Mouse (Mus musculus) right cerebral cortex, adult 18-20 months (tissue): Measurements from ENCODE around the gene Emc6.

Experiments used
- DNase-seq: peaks from one replicate; pipeline ENCODE4 v3.0.0; 2022; ENCODE audit warnings: mixed read lengths

Emc6 gene

GRCm38 (mm10) chr11:73175612-73176011 is 1.2 kb downstream of the Emc6 start:
- DNase-seq: no peak

- DNase-seq: no peak
Measured at GRCm38 (mm10) chr11:73172186-73172585, 4.7 kb downstream of the Emc6 start.

GRCm38 (mm10) chr11:73169231-73169630 is 7.6 kb downstream of the Emc6 start:
- DNase-seq: peak; percentile 42

- no peak for DNase-seq
Measured at GRCm38 (mm10) chr11:73168576-73168975, 8.3 kb downstream of the Emc6 start.

- no peak for DNase-seq
Measured at GRCm38 (mm10) chr11:73168071-73168470, 8.8 kb downstream of the Emc6 start.

GRCm38 (mm10) chr11:73162284-73162683 is 14.6 kb downstream of the Emc6 start:
- no peak for DNase-seq

GRCm38 (mm10) chr11:73161616-73162015 is 15.2 kb downstream of the Emc6 start:
- DNase-seq: no peak

GRCm38 (mm10) chr11:73160811-73161200 is 16.0 kb downstream of the Emc6 start:
- no peak for DNase-seq

GRCm38 (mm10) chr11:73159957-73160810 is 16.7 kb downstream of the Emc6 start, which contains the start of gene P2rx5:
Gene P2rx5 (plus strand): TSS chr11:73160421.
- peak; percentile 9 for DNase-seq

- DNase-seq: no peak
Measured at GRCm38 (mm10) chr11:73155071-73155470, 21.8 kb downstream of the Emc6 start.

- DNase-seq: no peak
Measured at GRCm38 (mm10) chr11:73148209-73148608, 28.6 kb downstream of the Emc6 start.

GRCm38 (mm10) chr11:73146975-73147365 is 29.9 kb downstream of the Emc6 start:
- DNase-seq: no peak

- no peak for DNase-seq
Measured at GRCm38 (mm10) chr11:73146026-73146974, 30.5 kb downstream of the Emc6 start.

- DNase-seq: no peak
Measured at GRCm38 (mm10) chr11:73144261-73144681, 32.6 kb downstream of the Emc6 start.

- peak; percentile 89 for DNase-seq
Measured at GRCm38 (mm10) chr11:73137591-73138501, 39.0 kb downstream of the Emc6 start, which contains the start of gene Haspin. Gene Haspin (minus strand): TSS chr11:73138294.

GRCm38 (mm10) chr11:73137116-73137515 is 39.7 kb downstream of the Emc6 start:
- DNase-seq: no peak

GRCm38 (mm10) chr11:73136587-73136986 is 40.2 kb downstream of the Emc6 start:
- no peak for DNase-seq

- DNase-seq: no peak
Measured at GRCm38 (mm10) chr11:73134222-73134621, 42.6 kb downstream of the Emc6 start.

- no peak for DNase-seq
Measured at GRCm38 (mm10) chr11:73132999-73133398, 43.8 kb downstream of the Emc6 start.

GRCm38 (mm10) chr11:73131020-73131419 is 45.8 kb downstream of the Emc6 start:
- DNase-seq: peak; percentile 15

- DNase-seq: no peak
Measured at GRCm38 (mm10) chr11:73126495-73126894, 50.3 kb downstream of the Emc6 start.
